Mouse (Mus musculus): ENCODE measurements around the gene Nfe2l2. TPM values are rescaled to one million over a fixed set of nuclear protein-coding genes. Genes with fewer than 3 reads are reported as not detected.

Nfe2l2 gene
- polyA plus RNA-seq, 1 experiment from 2014 or later = 42.8 TPM

DNA sequence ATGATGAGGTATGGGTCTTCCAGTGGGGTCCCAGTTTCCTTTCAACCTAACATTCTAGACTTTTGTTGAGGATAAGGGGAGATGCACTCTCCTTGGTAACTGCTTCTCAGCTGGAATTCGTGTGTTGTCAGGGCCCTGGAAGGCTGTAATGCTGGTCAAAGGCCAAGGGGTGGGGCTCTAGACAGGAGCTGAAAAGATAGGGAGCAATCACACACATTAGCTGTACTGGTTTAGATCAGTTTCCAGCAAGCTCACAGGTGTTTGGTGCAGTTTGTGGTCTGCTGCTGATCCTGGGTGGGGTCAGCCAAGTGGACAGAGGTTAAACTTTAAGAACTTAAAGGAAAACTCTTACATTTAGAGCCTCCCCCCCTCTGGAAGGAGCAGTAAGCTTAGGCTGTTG, 3.0 kb upstream of the Nfe2l2 start:
- H3K36me3 ChIP-seq = peaks cover 5% of the 10 kb centered on the region; the same call in 1 of the 2 replicates
- H3K9ac ChIP-seq = no peak overlapping the region
- no peak for ATAC-seq (ENCODE audit: extremely low read depth, insufficient number of reproducible peaks, low FRiP score, low TSS enrichment)
- no peak overlapping the region for H3K27ac ChIP-seq (replicated peaks)
- peaks cover 38% of the 10 kb centered on the region for H3K4me1 ChIP-seq
- 22% methylated on average over 1 of the region's 1 CpGs for WGBS
- peaks cover 5% of the 10 kb centered on the region; the same call in 1 of the 2 replicates for H3K9me3 ChIP-seq
- no peak overlapping the region for H3K4me2 ChIP-seq
- no peak overlapping the region for H3K4me3 ChIP-seq
- H3K27me3 ChIP-seq (replicated peaks) = no peaks in the 10 kb centered on the region

DNA sequence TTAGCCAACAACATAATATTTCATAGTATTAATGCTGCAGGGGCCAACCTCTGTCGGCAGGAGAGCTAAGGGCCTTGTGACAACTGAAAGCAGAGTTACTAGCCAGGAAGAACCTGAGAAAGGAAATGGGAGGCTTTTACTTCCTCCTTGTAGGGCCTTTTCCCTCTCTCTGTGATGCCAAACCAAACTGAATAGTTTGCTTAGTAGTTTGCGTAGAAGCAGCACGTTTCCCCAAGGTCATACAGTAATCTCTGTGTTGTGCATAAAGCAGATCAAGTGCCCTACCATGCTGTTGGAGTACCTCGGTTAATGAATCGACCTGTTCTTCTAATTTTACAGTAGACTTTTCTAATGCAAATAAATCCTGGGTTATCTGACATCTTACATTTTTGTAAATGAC, 2.0 kb upstream of the Nfe2l2 start:
- ATAC-seq (ENCODE audit: extremely low read depth, insufficient number of reproducible peaks, low FRiP score, low TSS enrichment) = no peak
- Histone ChIP-seq H3K36me3 (peaks cover 5% of the 10 kb centered on the region; the same call in 1 of the 2 replicates), H3K4me1 (peaks cover 48% of the 10 kb centered on the region), H3K4me3 (no peak overlapping the region), H3K27me3 (replicated peaks) (no peaks in the 10 kb centered on the region), H3K4me2 (0 out of 2 replicates have a peak overlapping the region, but pooled peaks have one; percentile 0), H3K9ac (no peak overlapping the region), H3K27ac (replicated peaks) (peak overlapping the region; percentile 10; the same call in 1 of the 2 replicates), H3K9me3 (peaks cover 5% of the 10 kb centered on the region; the same call in 1 of the 2 replicates)
- WGBS = 64% methylated on average over 5 of the region's 5 CpGs

DNA sequence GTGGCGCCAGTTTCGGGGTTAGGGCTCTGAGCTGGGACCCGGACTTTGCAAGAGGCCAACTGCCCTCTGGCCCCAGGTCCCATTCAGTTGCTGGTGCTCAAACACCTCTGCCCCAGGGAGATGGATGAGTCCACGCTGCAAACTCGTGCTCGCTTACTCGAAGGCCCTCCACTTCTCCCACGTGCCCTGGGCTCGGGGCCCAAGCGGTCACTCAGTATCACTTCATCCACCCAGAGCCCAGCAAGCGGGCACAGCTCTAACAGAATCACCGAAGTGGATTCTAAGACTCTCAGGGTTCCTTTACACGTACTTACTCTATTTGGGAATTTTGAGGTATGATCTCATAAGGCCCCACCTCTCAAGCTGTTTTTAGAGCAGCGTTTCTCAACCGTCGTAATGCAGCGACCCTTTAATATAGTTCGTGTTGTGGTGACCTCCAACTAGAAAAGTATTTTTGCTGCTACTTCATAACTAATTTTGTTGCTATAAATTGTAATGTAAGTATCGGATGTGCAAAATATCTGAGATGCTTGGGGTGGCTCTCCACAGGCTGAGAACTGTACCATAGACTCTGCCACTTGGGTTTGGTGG, 816 bp upstream of the Nfe2l2 start:
- H3K27me3 ChIP-seq (replicated peaks) = no peaks in the 10 kb centered on the region
- H3K36me3 ChIP-seq = peaks cover 8% of the 10 kb centered on the region; the same call in 1 of the 2 replicates
- WGBS = 12% methylated on average over 19 of the region's 19 CpGs
- peaks cover 59% of the 10 kb centered on the region for H3K4me1 ChIP-seq
- ATAC-seq (ENCODE audit: extremely low read depth, insufficient number of reproducible peaks, low FRiP score, low TSS enrichment) = peak; percentile 7; the same call in 1 of the 2 replicates
- peak overlapping the region; percentile 95 for H3K9ac ChIP-seq
- H3K4me2 ChIP-seq = peak overlapping the region; percentile 88
- H3K4me3 ChIP-seq = peak overlapping the region; percentile 83
- H3K9me3 ChIP-seq = peaks cover 5% of the 10 kb centered on the region; the same call in 1 of the 2 replicates
- peak overlapping the region; percentile 98 for H3K27ac ChIP-seq (replicated peaks)

DNA sequence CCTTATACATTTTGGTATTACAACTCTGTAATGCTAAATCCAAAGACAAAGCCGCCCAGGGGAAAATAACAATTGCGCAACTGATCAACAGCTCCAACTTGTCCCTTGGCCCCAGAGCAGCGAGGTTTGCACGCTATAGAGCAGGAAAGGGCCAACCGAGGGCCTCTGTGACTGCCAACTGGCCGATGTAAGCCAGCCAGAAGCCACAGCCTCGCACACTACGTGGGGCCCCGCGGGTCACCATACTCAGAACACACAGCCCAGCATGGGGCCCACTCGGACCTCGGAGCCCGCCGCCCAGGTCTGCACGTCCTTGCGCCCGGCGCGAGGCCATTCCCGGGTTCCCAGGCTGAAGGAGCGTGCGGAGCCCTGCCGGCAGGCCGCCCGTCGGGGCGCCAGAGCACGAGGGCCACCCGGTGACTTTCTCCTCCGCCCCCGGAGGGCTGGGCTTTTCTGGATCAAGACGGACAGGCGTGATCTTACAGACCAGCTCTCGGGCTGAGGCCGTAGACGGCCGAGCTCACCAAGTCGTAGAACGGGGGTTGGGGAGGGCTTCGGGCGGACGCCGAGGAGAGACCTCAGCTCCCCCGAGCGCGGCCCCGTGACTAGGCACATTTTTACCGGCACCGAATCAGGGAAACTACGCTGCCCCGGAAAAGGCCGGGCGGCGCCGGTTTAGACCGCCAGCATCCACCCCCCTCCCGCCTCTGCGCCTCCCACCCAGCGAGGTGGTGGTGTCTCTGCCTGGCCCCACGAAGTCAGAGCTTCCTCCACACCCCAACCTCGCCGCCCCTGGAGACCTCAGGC, 863 bp downstream of the Nfe2l2 start:
- peaks cover 74% of the 10 kb centered on the region for H3K4me1 ChIP-seq
- H3K27me3 ChIP-seq (replicated peaks) = no peaks in the 10 kb centered on the region
- peak overlapping the region; percentile 83 for H3K4me3 ChIP-seq
- ATAC-seq (ENCODE audit: extremely low read depth, insufficient number of reproducible peaks, low FRiP score, low TSS enrichment) = peak; percentile 40
- H3K36me3 ChIP-seq = peaks cover 2% of the 10 kb centered on the region; the same call in 1 of the 2 replicates
- H3K27ac ChIP-seq (replicated peaks) = peak overlapping the region; percentile 98
- H3K9me3 ChIP-seq = no peaks in the 10 kb centered on the region
- H3K9ac ChIP-seq = peak overlapping the region; percentile 95
- WGBS = under 1% methylated on average over 62 of the region's 62 CpGs
- peak overlapping the region; percentile 88 for H3K4me2 ChIP-seq

DNA sequence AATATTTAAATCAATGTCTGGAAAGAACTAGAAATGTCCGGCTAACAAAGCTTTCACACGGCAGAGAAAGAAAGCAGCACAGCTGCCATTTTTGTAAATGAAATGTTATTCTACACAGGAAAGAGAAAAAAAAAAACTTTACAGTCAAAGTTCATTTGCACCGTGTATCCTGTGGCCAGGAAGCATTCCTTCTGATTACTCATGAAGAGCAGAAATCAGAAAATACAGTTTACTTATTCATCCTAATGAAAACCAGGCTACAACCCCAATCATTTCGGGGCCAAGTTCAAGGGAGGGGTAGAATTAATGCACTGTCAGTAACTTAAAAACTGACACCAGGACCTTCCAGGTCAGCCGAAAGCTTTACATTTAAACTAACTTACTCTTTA, 1.9 kb downstream of the Nfe2l2 start:
- H3K4me2 ChIP-seq = peak overlapping the region; percentile 88
- no peak for ATAC-seq (ENCODE audit: extremely low read depth, insufficient number of reproducible peaks, low FRiP score, low TSS enrichment)
- H3K9me3 ChIP-seq = no peaks in the 10 kb centered on the region
- peak overlapping the region; percentile 83 for H3K4me3 ChIP-seq
- H3K4me1 ChIP-seq = peaks cover 77% of the 10 kb centered on the region
- peak overlapping the region; percentile 98 for H3K27ac ChIP-seq (replicated peaks)
- H3K27me3 ChIP-seq (replicated peaks) = no peaks in the 10 kb centered on the region
- 24% methylated on average over 5 of the region's 5 CpGs for WGBS
- peak overlapping the region; percentile 95 for H3K9ac ChIP-seq
- H3K36me3 ChIP-seq = peaks cover 2% of the 10 kb centered on the region; the same call in 1 of the 2 replicates

DNA sequence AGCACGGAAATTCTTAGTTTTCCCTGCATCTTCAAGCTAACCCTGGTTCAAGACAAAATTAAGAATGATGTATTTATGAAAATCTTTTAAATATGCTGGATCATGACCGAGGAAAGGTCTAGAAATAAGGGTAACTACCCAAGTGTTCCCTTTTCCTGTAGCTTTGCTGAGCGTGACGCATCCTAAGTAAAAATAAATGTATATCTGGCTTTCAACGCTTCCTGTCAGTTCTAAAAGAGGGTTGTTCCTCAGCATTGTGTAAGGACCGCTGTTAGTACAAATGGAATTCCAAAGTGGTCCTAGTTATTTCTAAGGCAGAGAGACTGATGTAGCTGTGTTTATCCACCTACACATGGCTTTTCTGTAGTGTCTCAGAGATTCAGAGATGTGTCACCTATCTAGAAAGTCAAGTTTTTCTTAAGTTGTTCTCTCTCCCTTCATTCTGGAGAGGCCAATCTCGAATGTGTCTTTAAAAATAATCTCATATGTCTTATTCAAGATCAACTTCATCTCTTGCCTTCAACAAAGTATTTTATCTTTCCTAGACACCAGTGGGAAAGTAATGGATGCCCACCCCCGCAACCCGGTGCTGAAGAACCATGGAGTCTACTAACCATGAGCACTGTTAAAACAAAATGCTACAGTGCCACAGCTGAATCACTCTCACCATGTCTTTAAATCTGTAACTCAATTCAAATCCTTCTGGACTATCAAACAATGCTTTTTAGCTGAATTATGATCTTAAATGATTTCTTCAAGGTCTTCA, 2.4 kb downstream of the Nfe2l2 start:
- no peak for ATAC-seq (ENCODE audit: extremely low read depth, insufficient number of reproducible peaks, low FRiP score, low TSS enrichment)
- no peaks in the 10 kb centered on the region for H3K9me3 ChIP-seq
- peaks cover 2% of the 10 kb centered on the region; the same call in 1 of the 2 replicates for H3K36me3 ChIP-seq
- peak overlapping the region; percentile 95 for H3K9ac ChIP-seq
- 41% methylated on average over 9 of the region's 9 CpGs for WGBS
- peak overlapping the region; percentile 88 for H3K4me2 ChIP-seq
- no peaks in the 10 kb centered on the region for H3K27me3 ChIP-seq (replicated peaks)
- H3K4me3 ChIP-seq = peak overlapping the region; percentile 83
- peak overlapping the region; percentile 98; the same call in 1 of the 2 replicates for H3K27ac ChIP-seq (replicated peaks)
- peaks cover 77% of the 10 kb centered on the region for H3K4me1 ChIP-seq

DNA sequence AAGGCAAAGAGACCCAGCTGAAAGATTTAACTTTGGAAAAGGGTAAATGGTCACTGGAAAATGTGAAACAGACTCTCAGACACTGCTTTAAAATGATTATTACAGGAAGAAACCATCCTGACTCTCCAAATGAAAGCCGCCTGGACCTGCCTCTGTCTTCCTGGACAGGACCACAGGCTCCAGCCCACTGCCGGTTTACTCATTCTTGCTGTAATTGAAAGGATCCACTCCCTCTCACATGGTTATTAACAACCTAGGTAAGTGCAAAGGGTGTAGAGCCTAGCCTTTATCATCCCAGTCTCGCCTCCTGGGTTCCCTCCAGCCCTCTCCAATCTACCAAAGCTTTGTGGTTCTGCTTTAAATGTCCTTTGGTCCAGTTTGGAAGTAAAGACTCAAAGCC, 3.2 kb downstream of the Nfe2l2 start:
- 63% methylated on average over 3 of the region's 3 CpGs for WGBS
- H3K4me3 ChIP-seq = peak overlapping the region; percentile 83
- peaks cover 77% of the 10 kb centered on the region for H3K4me1 ChIP-seq
- peaks cover 2% of the 10 kb centered on the region; the same call in 1 of the 2 replicates for H3K36me3 ChIP-seq
- H3K4me2 ChIP-seq = peak overlapping the region; percentile 88
- H3K9me3 ChIP-seq = no peaks in the 10 kb centered on the region
- peak overlapping the region; percentile 33; the same call in 1 of the 2 replicates for H3K9ac ChIP-seq
- H3K27ac ChIP-seq (replicated peaks) = peak overlapping the region; percentile 12; the same call in 1 of the 2 replicates
- H3K27me3 ChIP-seq (replicated peaks) = no peaks in the 10 kb centered on the region
- no peak for ATAC-seq (ENCODE audit: extremely low read depth, insufficient number of reproducible peaks, low FRiP score, low TSS enrichment)

DNA sequence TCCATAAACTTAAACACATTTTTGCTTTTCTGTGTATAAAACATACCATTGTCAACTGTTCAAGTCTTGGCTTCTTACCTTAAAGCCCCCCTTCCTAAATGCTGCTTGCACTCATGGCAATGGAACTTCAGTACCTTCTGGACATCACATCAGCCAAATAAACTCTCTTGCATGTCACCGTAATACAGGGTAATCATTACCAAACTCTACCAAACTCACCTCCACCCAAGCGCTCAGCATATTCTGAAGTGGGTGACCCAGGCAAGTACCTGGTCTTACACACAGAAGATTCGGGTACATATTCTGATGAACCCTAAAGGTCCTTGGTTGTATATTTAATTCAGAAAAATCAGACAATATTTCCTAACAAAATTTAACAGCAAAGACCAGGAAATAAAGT, 3.9 kb downstream of the Nfe2l2 start:
- no peaks in the 10 kb centered on the region for H3K9me3 ChIP-seq
- no peak overlapping the region for H3K9ac ChIP-seq
- no peak overlapping the region for H3K4me3 ChIP-seq
- H3K36me3 ChIP-seq = peaks cover 4% of the 10 kb centered on the region; the same call in 1 of the 2 replicates
- H3K4me1 ChIP-seq = peaks cover 79% of the 10 kb centered on the region
- H3K27me3 ChIP-seq (replicated peaks) = no peaks in the 10 kb centered on the region
- ATAC-seq (ENCODE audit: extremely low read depth, insufficient number of reproducible peaks, low FRiP score, low TSS enrichment) = no peak
- H3K27ac ChIP-seq (replicated peaks) = no peak overlapping the region
- H3K4me2 ChIP-seq = no peak overlapping the region; the same call in 1 of the 2 replicates
- 94% methylated on average over 3 of the region's 3 CpGs for WGBS

DNA sequence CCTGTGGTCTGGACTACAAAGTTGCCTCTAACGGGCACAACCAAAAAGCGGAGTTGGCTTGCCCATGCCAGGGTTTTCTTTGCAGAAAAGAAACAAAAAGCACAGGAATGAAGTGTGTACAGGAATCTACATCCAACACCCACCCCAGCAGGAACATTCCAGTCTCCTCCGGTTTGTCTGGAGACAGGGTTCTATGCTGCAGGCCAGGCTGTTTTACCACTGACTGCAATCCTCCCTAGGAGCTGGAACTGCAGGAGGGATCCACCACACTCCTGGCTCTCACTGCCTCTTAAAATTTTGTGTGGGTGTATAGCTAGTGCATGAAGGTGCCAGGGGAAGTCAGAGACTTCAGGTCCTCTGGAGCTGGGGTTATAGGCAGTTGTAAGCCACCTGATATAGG, 5.6 kb downstream of the Nfe2l2 start:
- WGBS = 77% methylated on average over 3 of the region's 3 CpGs
- H3K4me3 ChIP-seq = no peak overlapping the region
- no peak overlapping the region for H3K27ac ChIP-seq (replicated peaks)
- H3K4me2 ChIP-seq = no peak overlapping the region
- H3K4me1 ChIP-seq = peaks cover 78% of the 10 kb centered on the region
- H3K36me3 ChIP-seq = peaks cover 5% of the 10 kb centered on the region; the same call in 1 of the 2 replicates
- no peaks in the 10 kb centered on the region for H3K9me3 ChIP-seq
- no peak for ATAC-seq (ENCODE audit: extremely low read depth, insufficient number of reproducible peaks, low FRiP score, low TSS enrichment)
- no peaks in the 10 kb centered on the region for H3K27me3 ChIP-seq (replicated peaks)
- H3K9ac ChIP-seq = peak overlapping the region; percentile 5

DNA sequence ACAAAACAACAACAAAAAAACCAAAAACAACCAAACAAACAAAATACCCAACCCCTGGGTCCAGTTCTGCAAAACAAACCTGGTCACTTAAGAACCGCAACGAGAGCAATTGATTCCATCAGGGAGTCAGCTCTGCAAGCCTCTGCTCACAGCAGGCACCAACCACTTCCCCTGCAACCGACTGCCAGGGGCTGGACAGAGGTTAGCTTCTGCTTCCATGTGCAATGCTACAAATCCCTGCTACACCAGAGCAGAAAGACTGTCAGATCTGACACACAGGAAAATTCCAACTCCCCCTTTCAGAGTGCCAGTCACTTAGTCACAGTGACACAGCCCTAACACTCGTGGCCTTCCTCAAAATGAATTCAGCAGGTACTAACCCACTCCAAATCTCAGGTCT, 6.4 kb downstream of the Nfe2l2 start:
- no peak overlapping the region for H3K4me3 ChIP-seq
- 38% methylated on average over 4 of the region's 4 CpGs for WGBS
- peak overlapping the region; percentile 48 for H3K27ac ChIP-seq (replicated peaks)
- H3K36me3 ChIP-seq = peaks cover 5% of the 10 kb centered on the region; the same call in 1 of the 2 replicates
- no peak for ATAC-seq (ENCODE audit: extremely low read depth, insufficient number of reproducible peaks, low FRiP score, low TSS enrichment)
- H3K27me3 ChIP-seq (replicated peaks) = no peaks in the 10 kb centered on the region
- H3K9ac ChIP-seq = 0 out of 2 replicates have a peak overlapping the region, but pooled peaks have one; percentile 25
- no peaks in the 10 kb centered on the region for H3K9me3 ChIP-seq
- H3K4me2 ChIP-seq = no peak overlapping the region
- peaks cover 87% of the 10 kb centered on the region for H3K4me1 ChIP-seq

DNA sequence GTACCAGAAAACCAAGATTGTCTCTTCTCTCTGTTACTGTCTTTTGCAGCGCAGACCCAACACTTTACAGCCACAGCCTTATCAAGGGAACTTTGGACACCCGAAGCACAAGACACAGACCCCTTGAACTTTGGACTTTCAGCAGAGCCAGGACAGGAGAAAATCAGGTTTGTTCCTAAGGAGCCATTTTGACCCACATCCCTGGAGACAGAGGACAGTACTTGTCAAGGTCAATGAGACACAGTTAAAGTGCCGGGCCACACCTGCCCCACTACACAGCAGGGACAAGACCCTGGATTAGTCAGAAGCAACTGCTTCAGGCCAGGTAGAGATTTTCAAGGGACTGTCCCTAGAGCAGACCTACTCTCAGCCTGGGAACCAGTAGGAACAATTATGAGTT, 7.2 kb downstream of the Nfe2l2 start:
- Histone ChIP-seq H3K4me1 (peaks cover 87% of the 10 kb centered on the region), H3K9ac (peak overlapping the region; percentile 21), H3K4me2 (no peak overlapping the region), H3K36me3 (peaks cover 5% of the 10 kb centered on the region; the same call in 1 of the 2 replicates), H3K4me3 (no peak overlapping the region), H3K27ac (replicated peaks) (peak overlapping the region; percentile 48), H3K9me3 (no peaks in the 10 kb centered on the region), H3K27me3 (replicated peaks) (no peaks in the 10 kb centered on the region)
- ATAC-seq (ENCODE audit: extremely low read depth, insufficient number of reproducible peaks, low FRiP score, low TSS enrichment) = no peak
- WGBS = 52% methylated on average over 3 of the region's 3 CpGs
